Mouse (Mus musculus) erythroblast, embryonic 14.5 days (primary cell): ENCODE measurements around the gene Mindy3. TPM values are rescaled to one million over a fixed set of nuclear protein-coding genes. Genes with fewer than 3 reads are reported as not detected.

Experiments
- H3K27me3 ChIP-seq: 2 replicates; pipeline ENCODE4 v1.6.1; 2012; ENCODE audit warnings: inconsistent platforms; ENCODE audit not compliant: control insufficient read depth
- H3K36me3 ChIP-seq: 2 replicates; pipeline ENCODE4 v1.6.1; 2012; ENCODE audit warnings: mild to moderate bottlenecking, inconsistent platforms; ENCODE audit not compliant: control insufficient read depth
- H3K4me1 ChIP-seq: 2 replicates; pipeline ENCODE4 v1.6.1; 2012; ENCODE audit warnings: inconsistent platforms; ENCODE audit not compliant: control insufficient read depth
- H3K4me3 ChIP-seq: replicated peaks from 2 replicates; pipeline ENCODE3; 2012; ENCODE audit warnings: moderate library complexity, mild to moderate bottlenecking, inconsistent platforms
- H3K9me3 ChIP-seq: 2 replicates; pipeline ENCODE4 v1.6.1; 2012; ENCODE audit warnings: low read length, inconsistent platforms, mixed read lengths; ENCODE audit not compliant: control insufficient read depth
- GATA1 ChIP-seq: IDR thresholded peaks from 2 replicates; pipeline ENCODE4 v1.6.1; 2012; ENCODE audit warnings: low read length, inconsistent platforms, mixed read lengths
- TAL1 ChIP-seq: IDR thresholded peaks from 3 replicates; pipeline ENCODE4 v1.6.1; 2012; ENCODE audit warnings: low read length, inconsistent platforms, mixed read lengths
- polyA plus RNA-seq: library from polyadenylated mRNA; stranded (reverse); fragments of >175 nt; gene quantifications from 2 replicates; pipeline ENCODE4 v1.2.3, GENCODE M21; 2012

Mindy3 gene
- polyA plus RNA-seq, 1 experiment = 5.4 TPM

DNA sequence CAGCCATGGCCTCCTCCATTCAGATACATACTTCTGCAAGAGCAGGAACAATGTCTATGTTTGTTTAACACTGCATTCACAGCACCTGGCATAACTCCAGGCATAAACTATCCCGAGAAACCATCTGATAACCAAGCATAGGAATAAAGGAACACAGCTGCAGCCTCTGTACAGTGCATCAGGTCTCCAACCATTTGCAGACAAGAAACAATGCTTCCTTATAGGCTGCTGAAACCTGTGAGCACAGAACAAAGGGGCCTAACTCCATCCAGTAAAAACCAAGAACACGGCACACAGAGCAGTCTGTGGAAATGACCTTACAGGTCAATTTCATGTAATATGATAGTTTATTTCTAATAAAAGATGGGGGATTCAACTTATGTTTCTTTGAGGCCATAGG lies 39.0 kb downstream of the Mindy3 start:
- Histone ChIP-seq H3K36me3 (peaks cover 71% of the 10 kb centered on the region), H3K4me1 (peaks cover 31% of the 10 kb centered on the region), H3K27me3 (no peaks in the 10 kb centered on the region)

DNA sequence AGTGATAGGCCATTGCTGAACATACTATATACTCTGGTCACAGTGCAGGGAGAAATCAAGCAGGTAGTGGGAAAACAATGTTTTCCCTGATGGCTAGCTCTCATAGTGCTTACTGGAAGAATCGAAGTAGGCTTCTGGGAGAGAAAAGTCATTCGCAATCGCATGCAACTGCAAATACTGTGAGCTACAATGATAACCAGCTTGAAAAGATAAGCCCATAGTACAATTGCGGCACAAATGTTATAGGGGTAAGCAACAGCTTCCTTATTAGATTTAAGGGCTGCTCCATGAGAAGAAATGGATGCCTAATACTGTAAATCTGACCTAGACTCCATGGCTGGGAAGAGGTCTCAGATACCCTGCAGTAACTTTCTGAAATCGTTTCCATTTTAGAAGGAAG lies 40.7 kb downstream of the Mindy3 start:
- H3K36me3 ChIP-seq = peaks cover 65% of the 10 kb centered on the region
- no peaks in the 10 kb centered on the region for H3K27me3 ChIP-seq
- H3K4me1 ChIP-seq = peaks cover 48% of the 10 kb centered on the region
- TF ChIP-seq GATA1 (no peak), TAL1 (no peak)
- H3K9me3 ChIP-seq = no peaks in the 10 kb centered on the region
- H3K4me3 ChIP-seq = no peak overlapping the region

More for the DNA sequence above, 39.0 kb downstream of the Mindy3 start:
- TF ChIP-seq TAL1 (no peak), GATA1 (no peak)
- no peaks in the 10 kb centered on the region for H3K9me3 ChIP-seq
- no peak overlapping the region for H3K4me3 ChIP-seq

DNA sequence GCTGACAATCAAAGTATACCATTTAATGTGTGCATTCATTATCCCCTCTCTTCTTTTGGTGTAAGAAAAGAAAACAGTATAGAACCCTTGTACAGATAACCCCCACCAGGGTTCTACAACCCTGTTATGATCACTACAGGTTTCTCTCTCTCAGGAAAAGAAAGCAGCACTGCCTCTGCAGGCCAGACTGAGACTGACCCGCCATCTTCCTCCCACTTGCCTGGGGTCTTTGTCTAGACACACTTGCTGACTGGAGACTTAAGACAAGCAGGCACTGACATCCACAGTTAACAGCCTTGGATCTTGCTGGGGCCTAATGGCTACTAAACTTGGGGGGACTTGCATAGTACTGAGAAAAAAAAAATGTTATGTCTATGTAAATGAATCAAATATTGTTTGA lies 42.2 kb downstream of the Mindy3 start:
- peaks cover 58% of the 10 kb centered on the region for H3K36me3 ChIP-seq
- H3K9me3 ChIP-seq = no peaks in the 10 kb centered on the region
- no peak overlapping the region for H3K4me3 ChIP-seq
- TF ChIP-seq TAL1 (no peak), GATA1 (no peak)
- H3K27me3 ChIP-seq = no peaks in the 10 kb centered on the region
- H3K4me1 ChIP-seq = peaks cover 61% of the 10 kb centered on the region

DNA sequence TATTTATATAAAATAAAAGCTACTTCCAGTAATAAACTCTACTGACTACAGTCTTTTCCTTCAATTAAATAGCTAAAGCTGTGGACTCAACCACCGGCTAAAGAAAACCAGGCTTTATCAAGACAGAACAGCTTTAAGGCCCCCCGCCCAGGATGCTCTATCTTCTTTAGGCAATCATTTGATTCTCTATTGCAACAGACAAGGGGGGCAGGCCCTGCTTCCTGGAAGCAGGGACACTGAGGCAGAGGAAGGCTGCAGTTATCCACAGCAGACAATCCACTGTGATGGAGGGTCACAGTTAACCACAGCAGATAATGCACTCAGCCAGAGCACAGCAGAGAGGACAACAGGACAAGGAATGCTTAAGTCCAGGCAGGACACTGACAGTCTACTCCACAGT lies 46.4 kb downstream of the Mindy3 start:
- Histone ChIP-seq H3K36me3 (peaks cover 46% of the 10 kb centered on the region), H3K27me3 (no peaks in the 10 kb centered on the region), H3K4me3 (peak overlapping the region; percentile 24), H3K9me3 (no peaks in the 10 kb centered on the region), H3K4me1 (peaks cover 78% of the 10 kb centered on the region)
- TF ChIP-seq GATA1 (peak; percentile 42), TAL1 (peak; percentile 66)

DNA sequence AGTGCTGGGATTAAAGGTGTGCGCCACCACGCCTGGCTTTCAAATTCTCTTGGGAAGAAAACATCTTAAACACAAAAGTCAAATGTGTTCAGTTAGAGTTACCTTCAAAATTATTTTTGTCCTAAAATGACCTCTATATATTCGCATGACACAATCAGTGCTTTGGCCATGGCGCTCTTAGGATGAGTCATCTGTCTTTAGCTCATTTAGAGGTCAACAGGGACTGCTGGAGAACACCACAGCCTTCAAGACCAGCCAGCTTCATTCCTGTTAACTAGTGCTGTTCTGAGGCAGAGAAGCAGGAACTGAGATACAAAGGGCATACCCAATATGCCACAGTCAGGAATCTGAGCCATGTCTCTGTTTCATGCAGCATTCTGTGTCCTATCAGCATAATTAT lies 47.9 kb downstream of the Mindy3 start:
- H3K4me1 ChIP-seq = peaks cover 85% of the 10 kb centered on the region
- H3K9me3 ChIP-seq = no peaks in the 10 kb centered on the region
- H3K36me3 ChIP-seq = peaks cover 41% of the 10 kb centered on the region
- no peak overlapping the region for H3K4me3 ChIP-seq
- no peak for TF ChIP-seq GATA1
- H3K27me3 ChIP-seq = no peaks in the 10 kb centered on the region

DNA sequence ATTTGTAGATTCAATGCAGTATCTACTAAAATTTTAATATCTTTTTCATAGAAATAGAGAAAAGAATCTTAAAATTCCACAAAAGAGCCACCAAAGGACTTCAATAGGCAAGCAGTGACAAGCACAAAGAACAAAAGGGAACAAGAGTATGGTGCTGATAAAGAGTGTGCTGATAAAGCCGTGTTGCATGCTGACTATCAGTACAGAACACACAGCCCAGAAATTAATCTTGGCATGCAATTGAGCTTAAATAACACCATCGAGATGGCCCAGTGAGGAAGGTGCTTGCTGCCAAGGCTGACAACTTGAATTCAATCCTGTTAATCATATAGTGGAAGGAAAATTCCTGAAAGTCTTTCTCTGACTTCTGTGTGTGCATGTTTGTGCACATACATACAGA lies 50.8 kb downstream of the Mindy3 start:
- Histone ChIP-seq H3K27me3 (no peaks in the 10 kb centered on the region), H3K4me3 (no peak overlapping the region), H3K9me3 (no peaks in the 10 kb centered on the region), H3K4me1 (peaks cover 63% of the 10 kb centered on the region), H3K36me3 (peaks cover 40% of the 10 kb centered on the region)
- TF ChIP-seq TAL1 = peak; percentile 55; the same call in 2 of the 3 replicates
- TF ChIP-seq GATA1 = peak; percentile 65

DNA sequence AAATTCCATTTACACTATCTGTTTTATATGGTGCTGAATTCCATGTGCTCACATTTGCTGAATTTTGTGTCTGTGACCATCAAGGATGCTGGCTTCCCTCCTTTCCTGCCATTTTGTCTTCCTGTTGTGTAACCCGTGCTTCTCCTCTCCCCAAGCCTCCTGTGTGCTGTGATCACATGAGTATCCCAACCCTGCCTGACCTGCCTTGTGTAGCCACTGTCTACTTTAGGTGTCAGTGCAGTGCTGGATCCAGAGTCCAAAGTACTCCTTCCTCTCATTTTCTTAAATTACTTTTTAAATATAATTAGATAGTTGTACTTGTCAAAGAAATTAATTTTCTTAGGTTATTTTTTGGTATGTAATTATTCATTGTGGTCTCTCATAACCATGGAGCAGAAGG lies 51.3 kb downstream of the Mindy3 start:
- Histone ChIP-seq H3K9me3 (no peaks in the 10 kb centered on the region), H3K36me3 (peaks cover 43% of the 10 kb centered on the region), H3K27me3 (no peaks in the 10 kb centered on the region), H3K4me3 (no peak overlapping the region), H3K4me1 (peaks cover 60% of the 10 kb centered on the region)
- TF ChIP-seq TAL1 (no peak), GATA1 (no peak)

DNA sequence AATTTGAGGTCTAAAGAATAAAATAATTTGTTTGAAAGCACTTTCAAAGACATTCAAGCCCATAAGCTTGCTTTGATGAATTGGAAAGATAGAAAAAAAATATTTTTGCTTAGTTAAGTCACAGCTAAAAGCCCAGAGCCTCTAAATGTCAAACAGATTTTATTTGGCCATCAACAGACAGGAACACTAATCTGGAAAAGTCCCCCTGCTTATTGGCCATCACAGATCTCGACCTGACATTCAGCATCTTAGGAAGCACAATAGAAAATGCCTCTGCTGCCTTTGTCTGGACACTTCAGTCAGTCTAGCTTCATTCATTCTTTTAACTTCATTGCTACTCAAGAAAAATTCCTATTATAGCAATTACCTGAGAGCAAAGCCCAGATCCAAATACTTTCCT lies 58.0 kb downstream of the Mindy3 start:
- H3K27me3 ChIP-seq = no peaks in the 10 kb centered on the region
- H3K9me3 ChIP-seq = no peaks in the 10 kb centered on the region
- H3K36me3 ChIP-seq = peaks cover 62% of the 10 kb centered on the region
- H3K4me3 ChIP-seq = no peak overlapping the region
- TF ChIP-seq GATA1 = no peak
- no peak for TF ChIP-seq TAL1
- H3K4me1 ChIP-seq = peaks cover 3% of the 10 kb centered on the region

DNA sequence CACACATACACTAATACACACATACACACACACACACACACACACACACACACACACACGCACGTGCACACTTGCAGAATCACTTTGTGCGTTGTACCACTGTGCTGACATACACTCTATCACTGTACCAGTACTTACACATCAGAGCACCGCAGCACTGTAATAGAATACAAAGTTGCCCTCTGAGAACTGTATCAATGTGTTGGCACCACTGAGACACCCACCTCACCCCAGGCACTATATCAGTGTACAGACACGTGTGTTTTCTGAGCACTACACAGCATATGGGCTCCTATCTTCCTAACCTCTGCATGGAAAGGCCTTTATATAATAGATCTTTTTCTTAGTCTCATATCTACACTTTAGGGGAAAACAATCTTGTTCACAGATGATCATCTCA lies 64.4 kb downstream of the Mindy3 start:
- Histone ChIP-seq H3K4me1 (peaks cover 5% of the 10 kb centered on the region), H3K4me3 (no peak overlapping the region), H3K9me3 (no peaks in the 10 kb centered on the region), H3K27me3 (no peaks in the 10 kb centered on the region), H3K36me3 (peaks cover 75% of the 10 kb centered on the region)
- TF ChIP-seq TAL1 (no peak), GATA1 (no peak)

DNA sequence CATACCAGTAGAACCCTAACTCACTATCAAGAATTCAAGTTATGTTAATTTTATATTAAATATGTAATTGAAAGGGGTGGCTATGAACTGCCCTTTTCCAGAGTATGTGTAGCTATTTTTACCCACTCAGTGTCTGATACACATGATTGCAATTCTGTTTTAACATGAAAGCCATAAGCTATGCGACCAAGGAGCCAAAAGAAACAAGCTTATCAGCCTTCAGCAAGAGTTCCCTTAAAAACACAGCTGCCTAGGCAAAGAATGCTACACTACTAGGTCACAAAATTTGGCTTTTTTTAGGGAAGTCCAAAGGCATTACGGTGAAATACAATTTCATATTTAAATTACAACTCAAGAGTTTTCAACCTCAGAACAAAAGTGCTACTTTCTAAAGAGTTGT lies 70.4 kb downstream of the Mindy3 start:
- H3K9me3 ChIP-seq = no peaks in the 10 kb centered on the region
- peaks cover 59% of the 10 kb centered on the region for H3K36me3 ChIP-seq
- no peak overlapping the region for H3K4me3 ChIP-seq
- no peaks in the 10 kb centered on the region for H3K4me1 ChIP-seq
- TF ChIP-seq TAL1 (no peak), GATA1 (no peak)
- no peaks in the 10 kb centered on the region for H3K27me3 ChIP-seq
